Mouse (Mus musculus) heart, adult 2 months (tissue): Measurements from ENCODE around the gene Gm17606. TPM values are rescaled to one million over a fixed set of nuclear protein-coding genes. Genes with fewer than 3 reads are reported as not detected.
A peak's percentile ranks its signal among the peaks of the same experiment; 100 is the strongest.

Experiments
- DNase-seq, 2 experiments: peaks; one replicate each; pipeline ENCODE4 v3.0.0; 2021
- H3K27ac ChIP-seq: fragments of 200-600 bp; 2 replicates; pipeline ENCODE4 v1.8.1; 2022
- H3K27me3 ChIP-seq: fragments of 200-500 bp; 2 replicates; pipeline ENCODE4 v1.6.1; 2012; ENCODE audit warnings: mild to moderate bottlenecking, low read length, inconsistent platforms, mixed read lengths; ENCODE audit not compliant: control insufficient read depth, insufficient read depth
- H3K36me3 ChIP-seq: fragments of 200-500 bp; 2 replicates; pipeline ENCODE4 v1.6.1; 2012; ENCODE audit warnings: low read length, inconsistent platforms; ENCODE audit not compliant: control insufficient read depth, insufficient read depth
- H3K4me1 ChIP-seq: fragments of 200-500 bp; 2 replicates; pipeline ENCODE4 v1.6.1; 2011; ENCODE audit warnings: low read length; ENCODE audit not compliant: control insufficient read depth, insufficient read depth
- H3K4me3 ChIP-seq: fragments of 200-600 bp; 2 replicates; pipeline ENCODE4 v1.8.1; 2022
- H3K79me2 ChIP-seq: fragments of 200-500 bp; replicated peaks from 2 replicates; pipeline ENCODE4 v1.6.1; 2012; ENCODE audit warnings: mild to moderate bottlenecking, inconsistent platforms, low read length, moderate library complexity, mixed read lengths; ENCODE audit not compliant: control insufficient read depth, insufficient read depth
- H3K9ac ChIP-seq: fragments of 200-500 bp; 2 replicates; pipeline ENCODE4 v1.6.1; 2012; ENCODE audit warnings: low read depth, mild to moderate bottlenecking, control low read depth, inconsistent platforms, low read length, mixed read lengths
- CTCF ChIP-seq: fragments of 200-600 bp; IDR thresholded peaks from 2 replicates; pipeline ENCODE4 v1.8.1; 2022; ENCODE audit warnings: antibody characterized with exemption, mild to moderate bottlenecking, moderate library complexity
- EP300 ChIP-seq: fragments of 200-500 bp; IDR thresholded peaks from 2 replicates; pipeline ENCODE4 v1.6.1; 2011; ENCODE audit warnings: low read depth, low read length, control low read depth; ENCODE audit not compliant: insufficient read depth
- POLR2A ChIP-seq: fragments of 200-500 bp; IDR thresholded peaks from 2 replicates; pipeline ENCODE4 v1.6.1; 2011; ENCODE audit warnings: mild to moderate bottlenecking, low read depth, low read length, control low read depth; ENCODE audit not compliant: insufficient read depth
- whole genome bisulfite sequencing: fragments of 180-500 bp; shearing (Covaris S2); methylation state at CpG from one replicate; pipeline ENCODE4 v1.1.7; 2018; 5-methylcytosine and 5-hydroxymethylcytosine counted together
- intact Hi-C: fragments of 180-260 bp; cut with DNase I; formaldehyde crosslinking; loops from one replicate; pipeline ENCODE4 v1.15.1; 2025
- polyA plus RNA-seq: library from polyadenylated mRNA; depleted of rRNA; stranded (reverse); fragments of >200 nt; gene quantifications from 2 replicates; pipeline ENCODE4 v1.2.3, GENCODE M21; 2012
- total RNA-seq, 2 experiments: library from RNA; stranded (reverse); gene quantifications; 2 replicates each; pipeline ENCODE4 v1.2.3; 2021

The Gm17606 gene
- total and polyA plus RNA-seq, 3 experiments = not detected

DNA sequence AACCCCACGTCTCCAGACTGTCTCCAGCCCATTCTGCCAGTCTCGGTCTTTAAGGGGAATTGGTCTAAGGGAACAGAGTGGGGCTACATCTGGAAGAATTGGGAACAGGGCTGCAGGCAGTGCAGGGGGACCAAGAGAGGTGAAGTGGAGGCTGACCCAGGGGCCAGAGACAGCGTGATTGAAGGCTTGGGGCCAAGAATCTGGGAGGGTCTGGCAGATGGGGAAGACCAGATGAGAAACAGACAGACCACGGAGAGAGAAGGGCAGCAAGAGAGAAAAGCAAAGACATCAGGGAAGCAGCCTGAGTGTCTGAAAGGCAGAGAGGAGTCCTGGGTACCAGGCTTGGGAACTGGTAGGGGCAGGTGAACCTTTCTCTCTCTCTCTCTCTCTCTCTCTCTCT, 631 bp upstream of the Gm17606 start:
- Histone ChIP-seq H3K27ac (no peak overlapping the region), H3K4me1 (no peaks in the 10 kb centered on the region), H3K4me3 (no peak overlapping the region), H3K9ac (no peak overlapping the region), H3K36me3 (no peaks in the 10 kb centered on the region), H3K27me3 (no peaks in the 10 kb centered on the region), H3K79me2 (no peaks in the 10 kb centered on the region)
- DNase-seq = no peak
- 63% methylated on average over 4 of the region's 4 CpGs for WGBS
- TF ChIP-seq CTCF (no peak), POLR2A (no peak), EP300 (no peak)
- intact Hi-C loops = loop anchor here (5.0 kb wide), 1 partner anchor 113 kb away; no protein-coding TSS in a partner anchor

DNA sequence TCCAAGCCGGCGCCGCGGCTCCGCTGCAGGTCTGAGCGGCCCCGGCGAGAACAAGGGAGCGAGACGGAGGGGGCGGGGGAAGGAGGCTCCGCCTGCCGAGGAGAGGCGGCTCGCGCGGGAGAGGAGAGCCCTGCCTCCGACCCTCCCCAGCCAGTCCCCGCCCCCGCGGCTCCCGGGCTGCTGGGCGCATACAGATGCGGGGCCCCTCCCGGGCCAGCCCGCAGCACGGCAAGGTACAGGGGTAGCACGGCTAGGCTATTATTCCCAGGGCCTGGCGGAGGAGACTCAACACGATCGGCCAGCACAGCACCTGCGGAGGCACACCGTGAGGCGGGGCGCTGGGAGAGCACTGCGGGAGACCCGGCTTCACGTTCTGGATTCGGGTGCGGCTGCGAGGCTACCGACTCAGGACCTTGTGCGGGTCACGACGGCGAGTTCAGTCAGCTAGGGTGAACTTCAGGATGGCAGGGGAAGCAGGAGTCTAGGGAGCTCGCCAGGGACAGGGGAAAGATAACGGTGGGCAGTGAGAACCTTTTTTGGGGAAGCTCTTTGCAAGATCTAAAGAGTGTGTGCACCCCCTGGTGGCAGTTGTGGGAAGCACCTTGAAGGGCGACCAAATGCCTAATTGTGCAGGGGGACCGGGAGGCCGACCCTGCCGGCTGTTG, 685 bp downstream of the Gm17606 start, which contains the start of gene Cdh24:
Cdh24 (minus strand) TSS at position 60 of the 665 bp plus-strand sequence.
- Histone ChIP-seq H3K9ac (peak within 1 kb of the TSS; percentile 79), H3K4me3 (peak within 1 kb of the TSS; percentile 74), H3K27me3 (no peaks in the 10 kb centered on the region), H3K27ac (peak within 1 kb of the TSS; percentile 40; the same call in 1 of the 2 replicates), H3K79me2 (no peaks in the 10 kb centered on the region), H3K4me1 (no peaks in the 10 kb centered on the region), H3K36me3 (no peaks in the 10 kb centered on the region)
- intact Hi-C loops = loop anchor here (5.0 kb wide), 1 partner anchor 114 kb away; no protein-coding TSS in a partner anchor
- under 1% methylated on average over 47 of the region's 52 CpGs for WGBS
- TF ChIP-seq CTCF (peak; percentile 94), EP300 (peak; percentile 68; the same call in 1 of the 2 replicates), POLR2A (0 out of 2 replicates have a peak, but pooled peaks have one; percentile 15)
- peak; percentile 90 to 91 for DNase-seq

DNA sequence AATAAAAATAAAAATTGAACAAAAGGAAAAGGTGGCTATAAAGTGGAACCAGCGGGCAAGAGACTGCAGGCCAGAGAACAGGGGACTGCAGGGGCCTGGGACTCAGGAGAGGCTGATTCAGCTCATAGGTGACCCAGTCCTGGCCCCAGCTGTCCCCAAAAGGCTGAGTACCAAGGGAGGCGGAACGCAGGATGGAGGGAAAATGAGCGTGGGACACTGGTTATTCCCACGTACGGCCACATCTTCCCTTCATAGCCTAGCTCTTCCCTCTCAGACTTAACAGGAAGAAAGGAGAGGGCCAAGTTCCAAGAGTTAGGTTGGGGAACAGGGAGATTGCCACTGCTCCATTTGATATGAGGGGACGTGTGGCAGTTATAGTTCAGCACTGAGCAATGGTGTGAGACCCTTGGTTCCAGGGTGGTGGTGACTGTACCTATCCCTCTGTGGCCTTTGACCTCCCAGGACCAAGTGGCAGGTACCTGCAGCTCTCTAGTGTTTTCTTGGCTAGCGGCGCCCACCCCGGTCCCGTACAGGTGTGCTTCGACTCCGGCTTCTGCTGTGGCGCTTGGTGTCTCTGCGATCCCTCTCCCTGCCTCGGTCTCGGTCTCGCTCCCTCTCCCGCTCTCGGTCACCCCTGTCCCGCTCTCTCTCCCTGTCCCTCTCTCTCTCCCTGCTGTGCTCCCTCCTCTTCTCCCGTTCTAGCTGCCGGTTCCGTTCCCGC, 1.6 kb downstream of the Gm17606 start:
- no peak for TF ChIP-seq CTCF
- no peak for TF ChIP-seq POLR2A
- no peak for TF ChIP-seq EP300
- no peak overlapping the region for H3K27ac ChIP-seq
- no peak for DNase-seq
- H3K79me2 ChIP-seq = no peaks in the 10 kb centered on the region
- no peak overlapping the region for H3K4me3 ChIP-seq
- H3K4me1 ChIP-seq = no peaks in the 10 kb centered on the region
- H3K27me3 ChIP-seq = no peaks in the 10 kb centered on the region
- no peak overlapping the region for H3K9ac ChIP-seq
- intact Hi-C loops = loop anchor here (1.0 to 5.0 kb wide), 3 partner anchors 59 to 115 kb away; no protein-coding TSS in a partner anchor
- 88% methylated on average over 25 of the region's 25 CpGs for WGBS
- no peaks in the 10 kb centered on the region for H3K36me3 ChIP-seq

DNA sequence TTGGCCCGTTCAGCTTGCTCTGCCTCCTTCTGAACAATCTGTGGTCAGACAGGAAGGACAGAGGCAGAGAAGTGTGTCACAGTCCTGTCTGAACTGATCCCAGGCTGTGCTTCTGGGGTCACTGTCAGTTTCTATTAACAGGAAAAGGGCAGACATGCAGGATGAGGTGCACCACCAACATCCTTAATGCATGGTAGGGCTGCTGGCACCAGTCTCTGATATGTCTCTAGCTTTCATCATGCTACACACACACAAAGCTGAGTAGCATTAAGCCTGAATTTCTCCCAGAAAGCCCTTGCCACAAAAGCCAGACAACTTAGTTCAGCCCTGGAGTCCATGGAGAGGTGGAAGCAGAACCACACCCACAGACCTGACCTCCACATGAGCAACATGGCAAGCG, 2.3 kb downstream of the Gm17606 start:
- intact Hi-C loops = loop anchor here (2.0 to 5.0 kb wide), 2 partner anchors 74 to 116 kb away; no protein-coding TSS in a partner anchor
- TF ChIP-seq EP300 (no peak), POLR2A (no peak), CTCF (no peak)
- Histone ChIP-seq H3K9ac (no peak overlapping the region), H3K4me1 (no peaks in the 10 kb centered on the region), H3K36me3 (no peaks in the 10 kb centered on the region; the same call in 1 of the 2 replicates), H3K27me3 (no peaks in the 10 kb centered on the region), H3K27ac (no peak overlapping the region), H3K79me2 (no peaks in the 10 kb centered on the region), H3K4me3 (no peak overlapping the region)
- WGBS = 81% methylated on average over 2 of the region's 2 CpGs
- DNase-seq = no peak

DNA sequence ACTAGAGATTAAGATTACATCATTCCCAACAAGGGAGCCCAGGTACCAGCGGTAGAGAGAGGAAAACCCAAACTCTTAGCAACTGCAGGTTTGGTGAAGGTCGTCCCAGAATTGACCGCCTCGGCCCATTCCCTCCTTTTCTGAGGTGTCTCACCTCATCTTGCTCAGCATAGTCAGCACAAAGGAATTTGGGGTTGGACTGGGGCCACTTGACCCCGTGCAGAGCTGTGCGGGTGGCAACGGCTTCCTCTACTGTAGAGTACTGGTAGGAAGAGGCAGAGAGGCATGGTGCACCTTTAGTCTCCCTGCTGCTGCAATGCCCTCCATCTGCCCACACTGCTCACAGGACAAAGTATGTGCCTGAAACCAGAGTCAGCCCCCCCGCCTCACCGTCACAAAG, 3.5 kb downstream of the Gm17606 start:
- Histone ChIP-seq H3K4me3 (no peak overlapping the region), H3K79me2 (no peaks in the 10 kb centered on the region), H3K9ac (no peak overlapping the region), H3K27ac (no peak overlapping the region), H3K36me3 (no peaks in the 10 kb centered on the region; the same call in 1 of the 2 replicates), H3K27me3 (no peaks in the 10 kb centered on the region), H3K4me1 (no peaks in the 10 kb centered on the region)
- TF ChIP-seq EP300 = no peak
- no peak for TF ChIP-seq CTCF
- TF ChIP-seq POLR2A = no peak
- no peak for DNase-seq
- 73% methylated on average over 9 of the region's 9 CpGs for WGBS
- intact Hi-C loops = loop anchor here (5.0 kb wide), 1 partner anchor 117 kb away; no protein-coding TSS in a partner anchor

DNA sequence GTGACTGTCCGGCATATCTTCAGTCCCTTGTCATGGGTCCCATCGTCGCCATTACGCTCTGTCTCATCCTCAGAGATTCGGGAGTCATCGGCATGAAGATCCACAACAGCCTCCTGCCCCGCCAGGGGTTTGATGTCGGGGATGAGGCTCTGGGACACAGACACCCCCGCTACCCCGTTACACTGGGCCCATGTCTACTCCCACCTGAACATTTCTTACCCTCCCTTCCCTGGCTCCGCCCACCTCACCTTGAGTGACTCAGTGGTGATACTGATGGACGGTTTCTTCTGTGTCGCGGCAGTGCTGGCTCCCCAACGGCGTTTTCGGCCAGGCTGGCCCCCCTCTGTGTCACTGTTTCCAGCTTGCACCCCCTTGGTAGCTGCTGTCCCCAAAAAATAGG, 5.7 kb downstream of the Gm17606 start:
- no peaks in the 10 kb centered on the region; the same call in none of the 2 replicates for H3K36me3 ChIP-seq
- H3K27me3 ChIP-seq = no peaks in the 10 kb centered on the region
- intact Hi-C loops = no loop called here
- TF ChIP-seq POLR2A = no peak
- TF ChIP-seq CTCF = no peak
- no peak for TF ChIP-seq EP300
- no peaks in the 10 kb centered on the region for H3K4me1 ChIP-seq
- H3K9ac ChIP-seq = no peak overlapping the region
- WGBS = 91% methylated on average over 17 of the region's 17 CpGs
- no peak overlapping the region for H3K27ac ChIP-seq
- no peak overlapping the region for H3K4me3 ChIP-seq
- H3K79me2 ChIP-seq = no peaks in the 10 kb centered on the region; the same call in 1 of the 2 replicates
- DNase-seq = no peak
